Mouse (Mus musculus) hindbrain, embryonic 16.5 days (tissue): ENCODE measurements around the gene Spg21. TPM values are rescaled to one million over a fixed set of nuclear protein-coding genes. Genes with fewer than 3 reads are reported as not detected.

Experiments used
- ATAC-seq: fragments of 200-750 bp; cut with Nextera tagmentation; 2 replicates; pipeline ENCODE4 v1.8.0; 2017; ENCODE audit warnings: moderate TSS enrichment, moderate library complexity
- H3K27ac ChIP-seq: fragments of 300-500 bp; sonication (generic); 2 replicates; pipeline ENCODE4 v1.5.1; 2014; ENCODE audit warnings: low read depth, mild to moderate bottlenecking, control low read depth, low read length, moderate library complexity
- H3K27me3 ChIP-seq: fragments of 300-500 bp; sonication (generic); replicated peaks from 2 replicates; pipeline ENCODE4 v1.6.1; 2014; ENCODE audit warnings: low read length; ENCODE audit not compliant: control insufficient read depth, insufficient read depth
- H3K36me3 ChIP-seq: fragments of 300-500 bp; sonication (generic); 2 replicates; pipeline ENCODE4 v1.6.1; 2014; ENCODE audit warnings: mild to moderate bottlenecking, low read length, moderate library complexity, mixed read lengths; ENCODE audit not compliant: control insufficient read depth, insufficient read depth
- H3K4me1 ChIP-seq: fragments of 300-500 bp; sonication (generic); 2 replicates; pipeline ENCODE4 v1.6.1; 2014; ENCODE audit warnings: low read depth, low read length; ENCODE audit not compliant: control insufficient read depth, insufficient read depth
- H3K4me2 ChIP-seq: fragments of 300-500 bp; sonication (generic); 2 replicates; pipeline ENCODE4 v1.6.1; 2014; ENCODE audit warnings: mild to moderate bottlenecking, low read length, control low read depth, moderate library complexity
- H3K4me3 ChIP-seq: fragments of 300-500 bp; sonication (generic); 2 replicates; pipeline ENCODE4 v1.5.1; 2014; ENCODE audit warnings: mild to moderate bottlenecking, low read length, control low read depth, moderate library complexity
- H3K9ac ChIP-seq: fragments of 300-500 bp; sonication (generic); 2 replicates; pipeline ENCODE4 v1.6.1; 2014; ENCODE audit warnings: low read depth, mild to moderate bottlenecking, control low read depth, low read length, moderate library complexity
- H3K9me3 ChIP-seq: fragments of 300-500 bp; sonication (generic); 2 replicates; pipeline ENCODE4 v1.6.1; 2014; ENCODE audit warnings: mild to moderate bottlenecking, low read length, moderate library complexity; ENCODE audit not compliant: control insufficient read depth
- WGBS: fragments of 180-500 bp; shearing (Covaris S2); extraction: QIAGEN DNeasy Blood & Tissue Kit; methylation state at CpG from one replicate; pipeline ENCODE4 v1.1.7; 2014; 5-methylcytosine and 5-hydroxymethylcytosine counted together
- polyA plus RNA-seq: library from polyadenylated mRNA; unstranded; fragments of >200 nt; fragmentation: Nextera tagmentation; extraction: Ambion mirVana; gene quantifications from 2 replicates; pipeline ENCODE4 v1.2.1, GENCODE M21; 2015

Spg21 gene
- polyA plus RNA-seq, 1 experiment from 2014 or later = 107 TPM

DNA sequence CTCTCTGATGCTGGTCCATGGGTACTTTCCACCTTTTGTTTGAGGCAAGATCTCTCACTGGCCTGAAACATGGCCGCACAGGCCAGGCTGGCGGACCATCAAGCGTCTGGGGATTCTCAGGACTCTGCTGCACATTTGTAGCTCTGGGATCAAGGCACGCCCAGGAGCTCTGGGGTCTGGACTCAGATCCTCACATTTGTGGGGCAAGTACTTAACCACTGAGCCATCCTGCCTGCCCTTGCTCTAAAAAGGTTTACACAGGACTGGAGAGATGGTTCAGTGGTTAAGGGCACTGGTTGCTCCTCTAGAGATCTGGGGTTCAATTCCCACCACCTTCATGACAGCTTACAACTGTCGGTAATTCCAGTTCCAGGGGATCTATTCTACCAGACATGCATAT lies 29.8 kb upstream of the Spg21 start:
- Histone ChIP-seq H3K4me1 (no peaks in the 10 kb centered on the region), H3K27me3 (no peaks in the 10 kb centered on the region), H3K4me2 (no peak overlapping the region), H3K9ac (no peak overlapping the region), H3K4me3 (no peak overlapping the region), H3K36me3 (no peaks in the 10 kb centered on the region), H3K9me3 (no peaks in the 10 kb centered on the region), H3K27ac (no peak overlapping the region)
- no peak for ATAC-seq
- WGBS = 88% methylated on average over 5 of the region's 5 CpGs

DNA sequence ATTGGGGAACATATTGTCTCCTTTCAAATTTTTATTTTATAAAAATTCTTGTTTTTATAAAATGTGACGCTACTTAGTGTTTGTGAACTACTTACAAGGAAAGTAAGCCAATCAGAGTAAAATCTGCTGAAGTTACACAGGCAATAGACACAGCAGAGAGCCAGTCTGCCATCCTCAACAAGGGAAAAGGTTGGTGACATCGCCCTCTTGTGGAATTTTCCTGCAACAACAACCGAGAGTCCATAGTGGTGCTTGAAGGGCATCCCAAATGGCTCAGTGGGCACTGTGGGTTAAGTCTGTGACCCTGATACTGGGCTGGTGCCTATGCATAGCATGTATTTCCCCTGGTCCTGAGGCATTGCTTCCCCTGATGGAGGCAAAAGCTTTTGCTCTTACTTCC lies 28.5 kb upstream of the Spg21 start:
- Histone ChIP-seq H3K27me3 (no peaks in the 10 kb centered on the region), H3K4me2 (no peak overlapping the region), H3K9me3 (no peaks in the 10 kb centered on the region), H3K27ac (no peak overlapping the region), H3K4me3 (no peak overlapping the region), H3K9ac (no peak overlapping the region), H3K4me1 (peaks cover 8% of the 10 kb centered on the region), H3K36me3 (no peaks in the 10 kb centered on the region)
- 0% methylated on average over 3 of the region's 3 CpGs for WGBS
- ATAC-seq = peak; percentile 62; the same call in 1 of the 2 replicates

- Histone ChIP-seq H3K4me3 (no peak overlapping the region), H3K9ac (no peak overlapping the region), H3K4me1 (peaks cover 8% of the 10 kb centered on the region), H3K27me3 (no peaks in the 10 kb centered on the region), H3K36me3 (no peaks in the 10 kb centered on the region), H3K4me2 (no peak overlapping the region), H3K27ac (no peak overlapping the region), H3K9me3 (no peaks in the 10 kb centered on the region)
- ATAC-seq = no peak
- 67% methylated on average over 5 of the region's 5 CpGs for WGBS
These were observed 26.6 kb upstream of the Spg21 start for GRCm38 (mm10) chr9:65434140-65434539.

DNA sequence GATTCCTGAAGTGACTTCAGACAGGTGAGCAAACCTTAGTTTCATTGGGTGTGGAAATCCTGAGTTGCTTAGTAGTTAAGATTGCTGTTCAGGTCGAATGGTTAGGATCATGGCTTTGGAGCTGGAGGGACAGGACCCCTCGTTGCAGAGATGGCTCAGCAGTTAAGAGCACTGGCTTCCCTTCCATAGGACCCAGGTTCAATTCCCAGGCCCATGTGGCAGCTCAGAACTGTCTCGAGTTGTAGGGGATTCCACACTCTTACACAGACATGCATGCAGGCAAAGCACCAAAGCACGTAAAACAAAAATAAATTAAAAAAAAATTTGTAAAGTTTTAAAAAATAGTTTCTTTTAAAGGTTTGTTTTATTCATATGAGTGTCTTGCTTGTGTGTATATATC lies 25.5 kb upstream of the Spg21 start:
- Histone ChIP-seq H3K4me1 (peaks cover 8% of the 10 kb centered on the region), H3K9me3 (no peaks in the 10 kb centered on the region), H3K9ac (no peak overlapping the region), H3K27ac (no peak overlapping the region), H3K36me3 (no peaks in the 10 kb centered on the region), H3K27me3 (no peaks in the 10 kb centered on the region), H3K4me3 (peak overlapping the region; percentile 93), H3K4me2 (no peak overlapping the region)
- ATAC-seq = no peak
- WGBS = 69% methylated on average over 4 of the region's 4 CpGs

DNA sequence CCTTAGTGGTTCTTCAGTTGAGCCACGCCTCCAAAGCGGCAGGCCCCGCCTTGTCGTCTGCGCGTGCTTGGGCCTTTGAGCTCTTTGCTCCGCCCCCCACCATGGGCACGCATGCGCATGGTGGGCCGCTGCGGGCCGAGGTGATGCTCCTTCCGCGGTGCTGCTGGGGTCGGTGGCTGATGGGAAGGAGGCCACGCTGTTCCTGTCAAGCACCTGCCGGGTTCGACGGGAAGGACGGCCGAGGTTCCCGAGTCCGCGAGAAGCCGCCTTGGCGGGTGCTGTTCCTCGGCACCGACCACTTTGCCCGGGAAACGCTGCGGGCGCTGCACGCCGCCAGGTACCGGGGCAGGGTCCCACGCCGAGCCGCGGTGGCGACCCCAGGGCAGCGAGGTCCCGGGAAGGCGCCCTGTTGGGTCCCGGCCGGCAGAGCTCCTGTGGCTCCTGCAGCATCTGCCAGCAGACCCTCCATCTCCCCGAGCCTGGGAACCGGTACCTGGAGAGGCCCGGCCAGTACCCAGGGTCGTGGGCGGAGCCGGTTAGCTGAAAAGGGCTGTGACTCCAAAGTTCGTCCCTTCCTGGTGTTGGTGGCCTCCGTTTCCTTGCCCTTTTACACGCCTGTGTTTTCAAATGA lies 25.0 kb upstream of the Spg21 start, which contains the start of gene Mtfmt:
Mtfmt (plus strand) TSS at position 112 of the 631 bp plus-strand sequence.
- Histone ChIP-seq H3K9ac (peak within 1 kb of the TSS; percentile 92), H3K4me3 (peak within 1 kb of the TSS; percentile 93), H3K4me2 (peak within 1 kb of the TSS; percentile 61), H3K9me3 (no peaks in the 10 kb centered on the region), H3K36me3 (peaks cover 6% of the 10 kb centered on the region; the same call in 1 of the 2 replicates), H3K27ac (peak within 1 kb of the TSS; percentile 57), H3K27me3 (no peaks in the 10 kb centered on the region), H3K4me1 (peaks cover 8% of the 10 kb centered on the region)
- peak; percentile 94 for ATAC-seq
- WGBS = under 1% methylated on average over 51 of the region's 54 CpGs

DNA sequence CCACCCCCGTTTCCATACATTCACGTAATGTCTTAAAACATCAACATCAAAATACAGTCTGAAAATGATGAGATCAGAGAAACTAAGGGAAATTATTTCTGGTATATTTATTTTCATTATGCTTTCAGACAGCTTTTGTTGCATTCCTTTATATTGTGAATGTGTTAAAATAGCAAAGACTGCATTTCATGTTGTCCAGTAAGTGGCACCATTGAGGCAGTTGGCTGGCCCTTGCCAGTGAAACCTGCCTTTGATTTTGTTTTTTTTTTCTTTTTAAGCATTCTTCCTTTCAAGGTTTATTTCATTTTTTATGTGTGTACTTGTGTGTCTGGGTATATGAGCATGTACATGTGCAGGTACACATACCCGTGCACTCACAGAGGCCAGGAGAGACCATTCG lies 16.1 kb upstream of the Spg21 start:
- H3K9ac ChIP-seq = no peak overlapping the region
- H3K4me3 ChIP-seq = no peak overlapping the region
- no peaks in the 10 kb centered on the region for H3K27me3 ChIP-seq
- peaks cover 37% of the 10 kb centered on the region for H3K36me3 ChIP-seq
- no peaks in the 10 kb centered on the region for H3K4me1 ChIP-seq
- no peak for ATAC-seq
- H3K4me2 ChIP-seq = no peak overlapping the region
- 93% methylated on average over 4 of the region's 4 CpGs for WGBS
- no peaks in the 10 kb centered on the region for H3K9me3 ChIP-seq
- H3K27ac ChIP-seq = no peak overlapping the region

- H3K4me1 ChIP-seq = no peaks in the 10 kb centered on the region
- no peak for ATAC-seq
- no peaks in the 10 kb centered on the region for H3K9me3 ChIP-seq
- peaks cover 33% of the 10 kb centered on the region for H3K36me3 ChIP-seq
- no peak overlapping the region for H3K27ac ChIP-seq
- H3K9ac ChIP-seq = no peak overlapping the region
- WGBS = 91% methylated on average over 6 of the region's 6 CpGs
- H3K4me2 ChIP-seq = no peak overlapping the region
- H3K27me3 ChIP-seq = no peaks in the 10 kb centered on the region
- H3K4me3 ChIP-seq = no peak overlapping the region
These were observed 12.8 kb upstream of the Spg21 start for GRCm38 (mm10) chr9:65447951-65448350.

DNA sequence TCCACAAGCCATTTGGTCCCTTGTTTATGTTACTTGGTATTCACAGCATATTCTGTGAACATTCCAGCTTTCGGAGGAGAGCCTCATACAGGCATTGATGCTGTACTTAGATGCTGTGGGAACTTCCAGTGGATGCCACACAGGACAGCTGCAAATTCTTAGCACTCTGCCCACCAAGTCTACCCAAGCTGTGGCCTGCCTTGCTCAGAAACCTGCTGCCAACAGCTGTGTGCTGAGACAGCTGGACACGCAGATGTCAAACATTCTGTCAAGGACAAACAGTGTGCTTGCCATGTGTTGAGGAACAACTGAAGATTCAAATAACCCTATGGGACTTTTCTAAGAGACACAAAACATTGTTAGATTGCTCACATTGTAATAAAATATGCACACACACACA lies 1.8 kb upstream of the Spg21 start:
- Histone ChIP-seq H3K36me3 (no peaks in the 10 kb centered on the region), H3K9me3 (no peaks in the 10 kb centered on the region), H3K9ac (no peak overlapping the region), H3K4me2 (no peak overlapping the region), H3K27me3 (no peaks in the 10 kb centered on the region), H3K4me3 (no peak overlapping the region), H3K4me1 (peaks cover 18% of the 10 kb centered on the region), H3K27ac (no peak overlapping the region)
- WGBS = 88% methylated on average over 2 of the region's 2 CpGs
- no peak for ATAC-seq

- peak overlapping the region; percentile 85 for H3K4me2 ChIP-seq
- 34% methylated on average over 3 of the region's 3 CpGs for WGBS
- H3K27ac ChIP-seq = peak overlapping the region; percentile 94
- peaks cover under 1% of the 10 kb centered on the region; the same call in 1 of the 2 replicates for H3K36me3 ChIP-seq
- H3K4me1 ChIP-seq = peaks cover 18% of the 10 kb centered on the region
- H3K9ac ChIP-seq = peak overlapping the region; percentile 95
- H3K9me3 ChIP-seq = no peaks in the 10 kb centered on the region
- no peaks in the 10 kb centered on the region for H3K27me3 ChIP-seq
- ATAC-seq = no peak
- H3K4me3 ChIP-seq = peak overlapping the region; percentile 97
These were observed 549 bp upstream of the Spg21 start for GRCm38 (mm10) chr9:65460198-65460597.
